Mouse (Mus musculus) MEL (cell line): ENCODE data around the gene Coro2b.

Source experiments
- CHD1 ChIP-seq: IDR thresholded peaks from 2 replicates; pipeline ENCODE4 v1.6.1; 2012; ENCODE audit warnings: low read depth, mild to moderate bottlenecking, inconsistent platforms, low read length, improper control_type of control experiment
- CTCF ChIP-seq, 3 experiments: IDR thresholded peaks in 2 of 3; conservative IDR thresholded peaks in 1 of 3; 2 replicates each; pipeline ENCODE4 v1.5.1; 2011 to 2012; ENCODE audit warnings: low read length in 3 of 3, low read depth in 2 of 3, mild to moderate bottlenecking in 2 of 3, improper control_type of control experiment in 1 of 3, inconsistent platforms in 1 of 3, mixed read lengths in 1 of 3, moderate library complexity in 1 of 3; ENCODE audit not compliant: control insufficient read depth in 1 of 3, insufficient read depth in 1 of 3, poor library complexity in 1 of 3, severe bottlenecking in 1 of 3
- E2F4 ChIP-seq: IDR thresholded peaks from 2 replicates; pipeline ENCODE4 v1.6.1; 2011; ENCODE audit warnings: low read depth, low read length, improper control_type of control experiment, borderline replicate concordance
- EP300 ChIP-seq, 2 experiments: IDR thresholded peaks; 2 replicates each; pipeline ENCODE4 v1.6.1; 2011; ENCODE audit warnings: improper control_type of control experiment in 2 of 2, low read length in 2 of 2, low read depth in 1 of 2, mild to moderate bottlenecking in 1 of 2
- ETS1 ChIP-seq: IDR thresholded peaks from 2 replicates; pipeline ENCODE4 v1.6.1; 2012; ENCODE audit warnings: low read depth, mild to moderate bottlenecking, inconsistent platforms, low read length, improper control_type of control experiment, moderate library complexity
- GABPA ChIP-seq: IDR thresholded peaks from 2 replicates; pipeline ENCODE4 v1.6.1; 2012; ENCODE audit warnings: low read depth, mild to moderate bottlenecking, inconsistent platforms, low read length, improper control_type of control experiment, moderate library complexity
- MAFK ChIP-seq: IDR thresholded peaks from 2 replicates; pipeline ENCODE4 v1.6.1; 2011; ENCODE audit warnings: low read depth, mild to moderate bottlenecking, low read length, improper control_type of control experiment, borderline replicate concordance
- MAX ChIP-seq: IDR thresholded peaks from 2 replicates; pipeline ENCODE4 v1.6.1; 2011; ENCODE audit warnings: low read length, improper control_type of control experiment
- MEF2A ChIP-seq: IDR thresholded peaks from 2 replicates; pipeline ENCODE4 v1.6.1; 2014; ENCODE audit warnings: low read depth, mild to moderate bottlenecking, inconsistent platforms, low read length, improper control_type of control experiment; ENCODE audit not compliant: poor library complexity, insufficient replicate concordance, severe bottlenecking; ENCODE audit errors: extremely low read depth
- POLR2A ChIP-seq, 2 experiments: IDR thresholded peaks; 2 replicates each; pipeline ENCODE4 v1.6.1; 2011 to 2012; ENCODE audit warnings: low read length in 2 of 2, mild to moderate bottlenecking in 2 of 2, control low read depth in 1 of 2, improper control_type of control experiment in 1 of 2, low read depth in 1 of 2, moderate library complexity in 1 of 2; ENCODE audit not compliant: control insufficient read depth in 1 of 2, insufficient read depth in 1 of 2, poor library complexity in 1 of 2
- POLR2AphosphoS5 ChIP-seq: IDR thresholded peaks from 2 replicates; pipeline ENCODE4 v1.6.1; 2012; ENCODE audit warnings: low read depth, borderline replicate concordance, mild to moderate bottlenecking, inconsistent platforms, low read length, moderate library complexity, mixed read lengths
- TAL1 ChIP-seq: IDR thresholded peaks from 2 replicates; pipeline ENCODE4 v1.6.1; 2012; ENCODE audit warnings: mild to moderate bottlenecking, inconsistent platforms, low read length, moderate library complexity, mixed read lengths
- ZC3H11A ChIP-seq: IDR thresholded peaks from 2 replicates; pipeline ENCODE4 v1.6.1; 2012; ENCODE audit warnings: low read depth, mild to moderate bottlenecking, inconsistent platforms, low read length, improper control_type of control experiment
- ZKSCAN1 ChIP-seq: IDR thresholded peaks from 2 replicates; pipeline ENCODE4 v1.6.1; 2012; ENCODE audit warnings: low read depth, mild to moderate bottlenecking, inconsistent platforms, low read length, improper control_type of control experiment, moderate library complexity

DNA sequence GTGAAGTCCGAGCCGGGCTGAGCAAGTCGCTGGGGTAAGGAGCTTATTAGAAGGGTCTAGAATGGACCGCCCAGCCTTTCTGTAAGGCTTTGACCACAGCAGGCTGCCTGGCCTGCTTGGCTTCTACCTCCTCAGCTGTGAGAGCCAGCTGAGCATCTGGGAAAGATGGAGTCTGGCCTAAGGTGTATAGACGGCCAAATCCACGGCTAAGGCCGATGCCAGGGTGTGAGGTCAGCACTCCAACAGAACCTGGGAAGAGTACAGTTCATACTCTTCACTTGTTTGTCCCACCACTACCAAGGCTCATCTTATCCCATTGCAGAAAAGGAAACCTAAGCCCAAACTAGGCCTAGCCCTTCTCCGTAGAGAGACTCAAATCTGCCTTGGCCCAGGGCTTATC, 1.3 kb downstream of the Coro2b start:
- TF ChIP-seq CTCF (IDR thresholded peaks at IDR 0.05 in 2 of 3, conservative IDR thresholded peaks at IDR 0.05 in 1 of 3; ENCODE audit: control insufficient read depth in 1 of 3, insufficient read depth in 1 of 3, low read depth in 2 of 3, low read length in 3 of 3, poor library complexity in 1 of 3, severe bottlenecking in 1 of 3) (no peak), ZC3H11A (no peak), EP300 (IDR thresholded peaks at IDR 0.05; ENCODE audit: low read depth in 1 of 2, low read length in 2 of 2) (no peak), POLR2AphosphoS5 (no peak), ETS1 (no peak), TAL1 (no peak), POLR2A (IDR thresholded peaks at IDR 0.05; ENCODE audit: control insufficient read depth in 1 of 2, insufficient read depth in 1 of 2, low read depth in 1 of 2, low read length in 2 of 2, poor library complexity in 1 of 2) (no peak), MEF2A (no peak), E2F4 (no peak), CHD1 (no peak), GABPA (no peak), MAFK (no peak), ZKSCAN1 (no peak), MAX (no peak)
